In genomic region chr13:101662900-101663299, GRCm38 (mm10) we compare ENCODE assay signal across 20 mouse cellular contexts.
A peak's percentile ranks its signal among the peaks of the same experiment; 100 is the strongest.
DNase-seq lines count a peak whose midpoint lies in the region; ATAC-seq and TF ChIP-seq lines count a peak whose summit lies in the region.
"Had no signal": no experiment of that assay in that cellular context is flagged by ENCODE, and none has a peak within 500 bp of the region (broad histone marks: within the 10 kb centered on the region; RNA-seq: fewer than 3 reads in every experiment).

No protein-coding gene starts in this region.

- DNase-seq in kidney, postnatal 0 days (ENCODE audit: low spot score) = peak; percentile 75
- DNase-seq in kidney, postnatal 36 days = no peak
- DNase-seq in liver, postnatal 0 days = no peak
- DNase-seq in MN1 (ENCODE audit: low spot score) = peak; percentile 42
- no peak for DNase-seq in layer of hippocampus, adult 18-20 months (ENCODE audit: low spot score in 2 of 2)
- DNase-seq in right cerebral cortex, postnatal 36 days (ENCODE audit: low spot score in 2 of 2) = no peak
- DNase-seq: adrenal gland, postnatal 14 days; cerebellum, adult 18-20 months; cerebellum, adult 9-11 months; cerebellum, postnatal 36 days; gastrocnemius, postnatal 14 days; heart, postnatal 36 days had no signal

- no peaks in the 10 kb centered on the region for H3K9me3 ChIP-seq in kidney, postnatal 0 days (replicated peaks; ENCODE audit: low read length)
- H3K9me3 ChIP-seq in liver, embryonic 16.5 days (replicated peaks; ENCODE audit: control insufficient read depth, low read length) = no peaks in the 10 kb centered on the region
- no peaks in the 10 kb centered on the region for H3K9me3 ChIP-seq in liver, postnatal 0 days (ENCODE audit: low read length)
- H3K9me3 ChIP-seq: embryonic facial prominence, embryonic 13.5 days; G1E had no signal

- no peaks in the 10 kb centered on the region for H3K36me3 ChIP-seq in kidney, postnatal 0 days (ENCODE audit: insufficient read depth, low read length)
- H3K36me3 ChIP-seq in liver, embryonic 16.5 days (ENCODE audit: control insufficient read depth, insufficient read depth) = no peaks in the 10 kb centered on the region
- H3K36me3 ChIP-seq in liver, postnatal 0 days (replicated peaks; ENCODE audit: insufficient read depth, low read length) = no peaks in the 10 kb centered on the region
- H3K36me3 ChIP-seq: embryonic facial prominence, embryonic 13.5 days; forebrain, embryonic 12.5 days; G1E; heart, embryonic 13.5 days had no signal

- no peak overlapping the region for H3K27ac ChIP-seq in kidney, postnatal 0 days
- 0 out of 2 replicates have a peak overlapping the region, but pooled peaks have one; percentile 14 for H3K27ac ChIP-seq in liver, embryonic 16.5 days (ENCODE audit: low read length)
- no peak overlapping the region for H3K27ac ChIP-seq in liver, postnatal 0 days (ENCODE audit: low read depth)
- H3K27ac ChIP-seq in brown adipose tissue, adult 24 weeks (replicated peaks; ENCODE audit: low read depth, low read length) = peak overlapping the region; percentile 53
- H3K27ac ChIP-seq: embryonic facial prominence, embryonic 13.5 days; forebrain, embryonic 12.5 days; heart, embryonic 13.5 days had no signal

- TF ChIP-seq EP300 in liver, postnatal 0 days (IDR thresholded peaks at IDR 0.05; ENCODE audit: low read depth) = no peak

- no peak for ATAC-seq in kidney, postnatal 0 days (replicated peaks; ENCODE audit: low FRiP score, low read depth)
- ATAC-seq in liver, embryonic 16.5 days (ENCODE audit: low read depth) = no peak
- ATAC-seq in liver, postnatal 0 days = no peak
- ATAC-seq: CD4-positive, CD25-positive, alpha-beta regulatory T cell, adult 4 months; forebrain, embryonic 16.5 days had no signal

- no peaks in the 10 kb centered on the region for H3K4me1 ChIP-seq in kidney, postnatal 0 days (replicated peaks; ENCODE audit: insufficient read depth, low read length)
- peaks cover 23% of the 10 kb centered on the region for H3K4me1 ChIP-seq in liver, embryonic 16.5 days (ENCODE audit: control insufficient read depth, low read depth, low read length)
- peaks cover 16% of the 10 kb centered on the region for H3K4me1 ChIP-seq in liver, postnatal 0 days (ENCODE audit: insufficient read depth)
- peaks cover 4% of the 10 kb centered on the region; the same call in 1 of the 2 replicates for H3K4me1 ChIP-seq in brown adipose tissue, adult 24 weeks (ENCODE audit: control insufficient read depth, insufficient read depth, insufficient read length, low read length)
- H3K4me1 ChIP-seq: embryonic facial prominence, embryonic 13.5 days; forebrain, embryonic 12.5 days had no signal

- H3K9ac ChIP-seq in kidney, postnatal 0 days (ENCODE audit: low read depth, low read length) = no peak overlapping the region
- H3K9ac ChIP-seq in liver, embryonic 16.5 days (ENCODE audit: low read depth, low read length) = no peak overlapping the region
- H3K9ac ChIP-seq in liver, postnatal 0 days (replicated peaks) = no peak overlapping the region
- H3K9ac ChIP-seq: embryonic facial prominence, embryonic 13.5 days; forebrain, embryonic 12.5 days; heart, embryonic 13.5 days had no signal

- 51% methylated on average over 1 of the region's 1 CpGs for WGBS in kidney, postnatal 0 days
- WGBS in liver, embryonic 16.5 days (ENCODE audit: insufficient replicate concordance) = 71% methylated on average over 1 of the region's 1 CpGs
- 70% methylated on average over 1 of the region's 1 CpGs for WGBS in liver, postnatal 0 days (ENCODE audit: insufficient replicate concordance)

- H3K4me2 ChIP-seq in kidney, postnatal 0 days (ENCODE audit: low read length) = no peak overlapping the region
- no peak overlapping the region for H3K4me2 ChIP-seq in liver, embryonic 16.5 days (ENCODE audit: low read depth, low read length)
- H3K4me2 ChIP-seq in liver, postnatal 0 days (ENCODE audit: low read depth, low read length) = no peak overlapping the region
- H3K4me2 ChIP-seq: embryonic facial prominence, embryonic 13.5 days; forebrain, embryonic 12.5 days; heart, embryonic 13.5 days had no signal

- H3K4me3 ChIP-seq in kidney, postnatal 0 days (replicated peaks; ENCODE audit: low read depth, low read length) = no peak overlapping the region
- H3K4me3 ChIP-seq in liver, embryonic 16.5 days (ENCODE audit: low read depth, low read length) = no peak overlapping the region
- H3K4me3 ChIP-seq in liver, postnatal 0 days (ENCODE audit: low read depth, low read length) = no peak overlapping the region
- no peak overlapping the region for H3K4me3 ChIP-seq in brown adipose tissue, adult 24 weeks (ENCODE audit: insufficient read depth, low read depth, low read length)
- H3K4me3 ChIP-seq: embryonic facial prominence, embryonic 13.5 days; forebrain, embryonic 12.5 days; heart, embryonic 13.5 days had no signal

- TF ChIP-seq CTCF in kidney, postnatal 0 days (IDR thresholded peaks at IDR 0.05; ENCODE audit: low read depth) = no peak
- no peak for TF ChIP-seq CTCF in liver, postnatal 0 days (IDR thresholded peaks at IDR 0.05; ENCODE audit: low read depth)

- no peaks in the 10 kb centered on the region for H3K27me3 ChIP-seq in kidney, postnatal 0 days (ENCODE audit: insufficient read depth, low read length)
- no peaks in the 10 kb centered on the region for H3K27me3 ChIP-seq in liver, embryonic 16.5 days (ENCODE audit: control insufficient read depth, insufficient read depth, low read depth, low read length)
- H3K27me3 ChIP-seq in liver, postnatal 0 days (ENCODE audit: insufficient read depth, low read length) = no peaks in the 10 kb centered on the region
- H3K27me3 ChIP-seq: embryonic facial prominence, embryonic 13.5 days; forebrain, embryonic 12.5 days; heart, embryonic 13.5 days had no signal

Comparison
In these comparisons a context has a peak if more than half of its experiments do, and no peak if none do; other contexts are left out.
1. DNase-seq: peak in kidney, postnatal 0 days (single experiment) and MN1 (single experiment); none in kidney, postnatal 36 days (0 of 2), liver, postnatal 0 days (single experiment), layer of hippocampus, adult 18-20 months (0 of 2) and right cerebral cortex, postnatal 36 days (0 of 2).
2. H3K27ac ChIP-seq: peak in liver, embryonic 16.5 days (single experiment) and brown adipose tissue, adult 24 weeks (single experiment); none in kidney, postnatal 0 days (single experiment) and liver, postnatal 0 days (single experiment).